Mouse (Mus musculus) MEL (cell line): Measurements from ENCODE around the gene Pstpip1. TPM values are rescaled to one million over a fixed set of nuclear protein-coding genes. Genes with fewer than 3 reads are reported as not detected.

ENCODE experiments used
- DNase-seq: peaks from one replicate; pipeline ENCODE4 v3.0.0; 2011; ENCODE audit warnings: low read depth, low spot score
- H3K27ac ChIP-seq: 2 replicates; pipeline ENCODE4 v1.5.1; 2012; ENCODE audit warnings: low read depth, mild to moderate bottlenecking, control low read depth, low read length, moderate library complexity; ENCODE audit not compliant: control insufficient read depth
- H3K27me3 ChIP-seq, 2 experiments: fragments of 150-350 bp in 1 of 2; sonication (generic) in 1 of 2; 2 replicates each; pipeline ENCODE4 v1.6.1; 2012; ENCODE audit warnings: low read length in 2 of 2, mild to moderate bottlenecking in 2 of 2, improper control_type of control experiment in 1 of 2, moderate library complexity in 1 of 2; ENCODE audit not compliant: insufficient read depth in 2 of 2, control insufficient read depth in 1 of 2
- H3K36me3 ChIP-seq, 2 experiments: 2 replicates each; pipeline ENCODE4 v1.6.1; 2012 to 2014; ENCODE audit warnings: low read length in 2 of 2, improper control_type of control experiment in 1 of 2, inconsistent platforms in 1 of 2, mild to moderate bottlenecking in 1 of 2; ENCODE audit not compliant: insufficient read depth in 2 of 2, control insufficient read depth in 1 of 2
- H3K4me1 ChIP-seq, 2 experiments: fragments of 150-350 bp in 1 of 2; sonication (generic) in 1 of 2; 2 replicates each; pipeline ENCODE4 v1.6.1; 2012; ENCODE audit warnings: low read length in 2 of 2, improper control_type of control experiment in 1 of 2, mild to moderate bottlenecking in 1 of 2; ENCODE audit not compliant: insufficient read depth in 2 of 2, control insufficient read depth in 1 of 2
- H3K4me3 ChIP-seq, 2 experiments: fragments of 150-350 bp in 1 of 2; sonication (generic) in 1 of 2; 2 replicates each; pipeline ENCODE4 v1.5.1; 2012; ENCODE audit warnings: low read depth in 2 of 2, low read length in 2 of 2, mild to moderate bottlenecking in 2 of 2, moderate library complexity in 2 of 2, control low read depth in 1 of 2, improper control_type of control experiment in 1 of 2; ENCODE audit not compliant: control insufficient read depth in 1 of 2, insufficient read depth in 1 of 2
- H3K79me2 ChIP-seq: 2 replicates; pipeline ENCODE4 v1.6.1; 2012; ENCODE audit warnings: mild to moderate bottlenecking, low read length, moderate library complexity; ENCODE audit not compliant: control insufficient read depth, poor library complexity, insufficient read depth
- H3K9ac ChIP-seq: 2 replicates; pipeline ENCODE4 v1.6.1; 2012; ENCODE audit warnings: low read depth, mild to moderate bottlenecking, control low read depth, low read length, moderate library complexity; ENCODE audit not compliant: control insufficient read depth, poor library complexity, severe bottlenecking
- H3K9me3 ChIP-seq: fragments of 150-350 bp; sonication (generic); replicated peaks from 2 replicates; pipeline ENCODE4 v1.6.1; 2012; ENCODE audit warnings: mild to moderate bottlenecking, low read length, improper control_type of control experiment, moderate library complexity; ENCODE audit not compliant: insufficient read depth
- CHD1 ChIP-seq: IDR thresholded peaks from 2 replicates; pipeline ENCODE4 v1.6.1; 2012; ENCODE audit warnings: low read depth, mild to moderate bottlenecking, inconsistent platforms, low read length, improper control_type of control experiment
- ELF1 ChIP-seq: IDR thresholded peaks from 2 replicates; pipeline ENCODE4 v1.6.1; 2014; ENCODE audit warnings: low read depth, mild to moderate bottlenecking, inconsistent platforms, low read length, improper control_type of control experiment, moderate library complexity
- EP300 ChIP-seq, 2 experiments: IDR thresholded peaks; 2 replicates each; pipeline ENCODE4 v1.6.1; 2011; ENCODE audit warnings: improper control_type of control experiment in 2 of 2, low read length in 2 of 2, low read depth in 1 of 2, mild to moderate bottlenecking in 1 of 2
- ETS1 ChIP-seq: IDR thresholded peaks from 2 replicates; pipeline ENCODE4 v1.6.1; 2012; ENCODE audit warnings: low read depth, mild to moderate bottlenecking, inconsistent platforms, low read length, improper control_type of control experiment, moderate library complexity
- GABPA ChIP-seq: IDR thresholded peaks from 2 replicates; pipeline ENCODE4 v1.6.1; 2012; ENCODE audit warnings: low read depth, mild to moderate bottlenecking, inconsistent platforms, low read length, improper control_type of control experiment, moderate library complexity
- GATA1 ChIP-seq: IDR thresholded peaks from 2 replicates; pipeline ENCODE4 v1.6.1; 2011; ENCODE audit warnings: low read depth, low read length, improper control_type of control experiment
- HCFC1 ChIP-seq: IDR thresholded peaks from 2 replicates; pipeline ENCODE4 v1.6.1; 2012; ENCODE audit warnings: low read depth, mild to moderate bottlenecking, inconsistent platforms, low read length, improper control_type of control experiment, moderate library complexity
- JUND ChIP-seq: IDR thresholded peaks from 2 replicates; pipeline ENCODE4 v1.6.1; 2011; ENCODE audit warnings: low read depth, mild to moderate bottlenecking, improper control_type of control experiment, low read length
- KAT2A ChIP-seq: conservative IDR thresholded peaks from 2 replicates; pipeline ENCODE4 v1.6.1; 2012; ENCODE audit warnings: low read depth, low read length, improper control_type of control experiment, inconsistent platforms
- MAFK ChIP-seq: IDR thresholded peaks from 2 replicates; pipeline ENCODE4 v1.6.1; 2011; ENCODE audit warnings: low read depth, mild to moderate bottlenecking, low read length, improper control_type of control experiment, borderline replicate concordance
- MAX ChIP-seq: IDR thresholded peaks from 2 replicates; pipeline ENCODE4 v1.6.1; 2011; ENCODE audit warnings: low read length, improper control_type of control experiment
- MAZ ChIP-seq: IDR thresholded peaks from 2 replicates; pipeline ENCODE4 v1.6.1; 2012; ENCODE audit warnings: low read depth, mild to moderate bottlenecking, inconsistent platforms, low read length, improper control_type of control experiment
- MEF2A ChIP-seq: IDR thresholded peaks from 2 replicates; pipeline ENCODE4 v1.6.1; 2014; ENCODE audit warnings: low read depth, mild to moderate bottlenecking, inconsistent platforms, low read length, improper control_type of control experiment; ENCODE audit not compliant: poor library complexity, insufficient replicate concordance, severe bottlenecking; ENCODE audit errors: extremely low read depth
- MXI1 ChIP-seq: IDR thresholded peaks from 2 replicates; pipeline ENCODE4 v1.6.1; 2011; ENCODE audit warnings: mild to moderate bottlenecking, low read depth, low read length, improper control_type of control experiment
- MYB ChIP-seq: IDR thresholded peaks from 2 replicates; pipeline ENCODE4 v1.6.1; 2011; ENCODE audit warnings: mild to moderate bottlenecking, low read depth, low read length, improper control_type of control experiment
- MYC ChIP-seq: IDR thresholded peaks from 2 replicates; pipeline ENCODE4 v1.6.1; 2011; ENCODE audit warnings: low read depth, mild to moderate bottlenecking, low read length, improper control_type of control experiment, moderate library complexity
- NELFE ChIP-seq: IDR thresholded peaks from 2 replicates; pipeline ENCODE4 v1.6.1; 2011; ENCODE audit warnings: low read depth, low read length, improper control_type of control experiment
- NRF1 ChIP-seq: IDR thresholded peaks from 2 replicates; pipeline ENCODE4 v1.6.1; 2014; ENCODE audit warnings: low read depth, mild to moderate bottlenecking, inconsistent platforms, low read length, improper control_type of control experiment, moderate library complexity; ENCODE audit not compliant: poor library complexity, insufficient read depth, severe bottlenecking
- POLR2A ChIP-seq, 2 experiments: IDR thresholded peaks; 2 replicates each; pipeline ENCODE4 v1.6.1; 2011 to 2012; ENCODE audit warnings: low read length in 2 of 2, mild to moderate bottlenecking in 2 of 2, control low read depth in 1 of 2, improper control_type of control experiment in 1 of 2, low read depth in 1 of 2, moderate library complexity in 1 of 2; ENCODE audit not compliant: control insufficient read depth in 1 of 2, insufficient read depth in 1 of 2, poor library complexity in 1 of 2
- POLR2AphosphoS5 ChIP-seq: IDR thresholded peaks from 2 replicates; pipeline ENCODE4 v1.6.1; 2012; ENCODE audit warnings: low read depth, borderline replicate concordance, mild to moderate bottlenecking, inconsistent platforms, low read length, moderate library complexity, mixed read lengths
- SIN3A ChIP-seq: IDR thresholded peaks from 2 replicates; pipeline ENCODE4 v1.6.1; 2012; ENCODE audit warnings: low read length, improper control_type of control experiment, inconsistent platforms
- SMC3 ChIP-seq: IDR thresholded peaks from 2 replicates; pipeline ENCODE4 v1.6.1; 2011; ENCODE audit warnings: low read depth, low read length, improper control_type of control experiment
- TAL1 ChIP-seq: IDR thresholded peaks from 2 replicates; pipeline ENCODE4 v1.6.1; 2012; ENCODE audit warnings: mild to moderate bottlenecking, inconsistent platforms, low read length, moderate library complexity, mixed read lengths
- TCF12 ChIP-seq: IDR thresholded peaks from 2 replicates; pipeline ENCODE4 v1.6.1; 2014; ENCODE audit warnings: low read depth, mild to moderate bottlenecking, inconsistent platforms, low read length, improper control_type of control experiment, moderate library complexity
- UBTF ChIP-seq: IDR thresholded peaks from 2 replicates; pipeline ENCODE4 v1.6.1; 2012; ENCODE audit warnings: low read depth, mild to moderate bottlenecking, inconsistent platforms, low read length, improper control_type of control experiment, moderate library complexity, borderline replicate concordance; ENCODE audit not compliant: insufficient read depth
- USF1 ChIP-seq: IDR thresholded peaks from 2 replicates; pipeline ENCODE4 v1.6.1; 2014; ENCODE audit warnings: low read depth, mild to moderate bottlenecking, inconsistent platforms, low read length, improper control_type of control experiment, moderate library complexity
- USF2 ChIP-seq, 2 experiments: IDR thresholded peaks; 2 replicates each; pipeline ENCODE4 v1.6.1; 2011 to 2012; ENCODE audit warnings: improper control_type of control experiment in 2 of 2, low read length in 2 of 2, borderline replicate concordance in 1 of 2, inconsistent platforms in 1 of 2, low read depth in 1 of 2, mild to moderate bottlenecking in 1 of 2; ENCODE audit not compliant: insufficient read depth in 1 of 2
- ZMIZ1 ChIP-seq: IDR thresholded peaks from 2 replicates; pipeline ENCODE4 v1.6.1; 2012; ENCODE audit warnings: low read depth, mild to moderate bottlenecking, inconsistent platforms, low read length, improper control_type of control experiment, moderate library complexity
- ZNF384 ChIP-seq: IDR thresholded peaks from 2 replicates; pipeline ENCODE4 v1.6.1; 2012; ENCODE audit warnings: low read depth, mild to moderate bottlenecking, inconsistent platforms, low read length, improper control_type of control experiment
- polyA plus RNA-seq, 2 experiments: library from polyadenylated mRNA; stranded (reverse) in 1 of 2; unstranded in 1 of 2; fragments of >175 nt in 1 of 2; fragments of >200 nt in 1 of 2; gene quantifications; 2 replicates each; pipeline versions ENCODE4 v1.2.1 to v1.2.4; 2012; ENCODE audit warnings: low replicate concordance in 2 of 2, low read depth in 1 of 2; ENCODE audit not compliant: insufficient read length in 2 of 2, insufficient read depth in 1 of 2, missing spikeins in 1 of 2
- total RNA-seq: library from RNA; depleted of rRNA; stranded (reverse); fragments of 300-350 nt; gene quantifications from 2 replicates; pipeline ENCODE4 v1.2.3, GENCODE M21; 2012

Pstpip1 gene
- total and polyA plus RNA-seq, 3 experiments: 0.04 to 0.22 TPM; not detected in 1

DNA sequence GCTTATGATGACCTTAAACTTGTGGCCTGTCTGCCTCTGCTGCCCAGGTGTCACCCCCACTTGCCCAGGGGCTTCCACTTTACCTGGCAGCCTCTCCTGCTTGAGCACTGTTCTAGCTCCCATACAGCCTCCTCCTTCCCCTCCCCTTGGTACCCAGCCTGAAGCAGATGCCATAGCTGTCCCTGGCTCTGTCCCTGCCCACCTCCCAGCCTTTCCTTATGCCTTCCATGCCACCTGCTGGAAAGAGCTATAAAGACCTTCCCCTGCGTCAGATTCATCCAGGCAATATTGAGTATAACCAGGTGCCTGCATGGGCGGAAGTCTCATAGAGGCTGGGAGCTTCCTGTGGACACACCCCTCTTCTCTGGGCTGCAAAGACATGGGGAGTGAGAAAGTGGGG is 29.9 kb downstream of the Pstpip1 start:
- H3K9ac ChIP-seq: no peak overlapping the region
- no peaks in the 10 kb centered on the region for H3K27me3 ChIP-seq
- no peaks in the 10 kb centered on the region for H3K36me3 ChIP-seq
- no peak overlapping the region for H3K4me3 ChIP-seq
- H3K27ac ChIP-seq: no peak overlapping the region
- TF ChIP-seq POLR2AphosphoS5: no peak
- no peak for TF ChIP-seq MXI1
- no peak for TF ChIP-seq TCF12
- no peak for TF ChIP-seq USF2 (IDR thresholded peaks at IDR 0.05; ENCODE audit: borderline replicate concordance in 1 of 2, insufficient read depth in 1 of 2, low read depth in 1 of 2, low read length in 2 of 2)
- TF ChIP-seq MAZ: no peak
- no peak for TF ChIP-seq ZMIZ1
- no peak for TF ChIP-seq MYC
- no peak for TF ChIP-seq MYB
- no peak for TF ChIP-seq KAT2A
- TF ChIP-seq MEF2A: no peak
- no peak for TF ChIP-seq NRF1
- no peak for TF ChIP-seq SIN3A
- no peak for TF ChIP-seq UBTF
- TF ChIP-seq ELF1: no peak
- no peaks in the 10 kb centered on the region for H3K9me3 ChIP-seq
- no peak for DNase-seq
- no peaks in the 10 kb centered on the region for H3K79me2 ChIP-seq
- H3K4me1 ChIP-seq: no peaks in the 10 kb centered on the region

DNA sequence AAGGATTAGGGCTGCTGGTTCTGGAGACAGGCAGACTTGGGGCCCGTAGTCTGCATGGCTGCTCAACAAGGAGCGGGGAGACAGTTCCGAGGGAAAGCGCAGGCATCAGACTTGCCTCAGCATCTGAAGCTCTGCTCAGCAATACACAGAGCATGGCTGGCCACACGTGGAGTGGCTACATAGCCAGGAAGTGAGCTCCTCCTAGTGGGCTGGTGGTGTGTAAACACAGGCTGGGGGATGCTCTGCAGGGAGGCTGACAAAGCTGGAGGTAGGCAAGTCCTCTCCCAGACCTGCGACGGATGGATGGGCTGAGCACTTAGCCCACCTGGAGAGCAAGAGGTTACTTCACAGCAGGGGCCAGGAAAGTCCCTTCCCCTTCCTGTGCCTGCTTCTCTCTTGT is 31.3 kb downstream of the Pstpip1 start:
- Histone ChIP-seq H3K4me3 (no peak overlapping the region), H3K9ac (no peak overlapping the region), H3K36me3 (no peaks in the 10 kb centered on the region), H3K4me1 (no peaks in the 10 kb centered on the region), H3K79me2 (no peaks in the 10 kb centered on the region), H3K27me3 (no peaks in the 10 kb centered on the region), H3K27ac (no peak overlapping the region), H3K9me3 (no peaks in the 10 kb centered on the region)
- DNase-seq: peak; percentile 47
- no peak for TF ChIP-seq TCF12
- TF ChIP-seq TAL1: 0 out of 2 replicates have a peak, but pooled peaks have one; percentile 4
- TF ChIP-seq USF2 (IDR thresholded peaks at IDR 0.05; ENCODE audit: borderline replicate concordance in 1 of 2, insufficient read depth in 1 of 2, low read depth in 1 of 2, low read length in 2 of 2): no peak
- TF ChIP-seq MYC: 0 out of 2 replicates have a peak, but pooled peaks have one; percentile 51
- no peak for TF ChIP-seq SIN3A
- TF ChIP-seq SMC3: peak; percentile 14; the same call in 1 of the 2 replicates
- TF ChIP-seq ETS1: no peak
- TF ChIP-seq MAX: peak; percentile 39; the same call in 1 of the 2 replicates
- no peak for TF ChIP-seq USF1
- no peak for TF ChIP-seq GATA1
- no peak for TF ChIP-seq POLR2AphosphoS5
- TF ChIP-seq NELFE: no peak
- TF ChIP-seq MXI1: no peak
- no peak for TF ChIP-seq HCFC1
- no peak for TF ChIP-seq MAZ
- TF ChIP-seq POLR2A (IDR thresholded peaks at IDR 0.05; ENCODE audit: control insufficient read depth in 1 of 2, insufficient read depth in 1 of 2, low read depth in 1 of 2, low read length in 2 of 2, poor library complexity in 1 of 2): no peak
- TF ChIP-seq EP300 (IDR thresholded peaks at IDR 0.05; ENCODE audit: low read depth in 1 of 2, low read length in 2 of 2): no peak
- no peak for TF ChIP-seq MAFK
- no peak for TF ChIP-seq JUND
- no peak for TF ChIP-seq UBTF
- TF ChIP-seq MYB: no peak
- no peak for TF ChIP-seq GABPA
- TF ChIP-seq CHD1: no peak
- no peak for TF ChIP-seq ZNF384
- no peak for TF ChIP-seq KAT2A
